Mouse (Mus musculus): Measurements from ENCODE around the gene Sipa1l2. TPM values are rescaled to one million over a fixed set of nuclear protein-coding genes. Genes with fewer than 3 reads are reported as not detected.

The Sipa1l2 gene
- polyA plus RNA-seq, 1 experiment, result 10.3 TPM

DNA sequence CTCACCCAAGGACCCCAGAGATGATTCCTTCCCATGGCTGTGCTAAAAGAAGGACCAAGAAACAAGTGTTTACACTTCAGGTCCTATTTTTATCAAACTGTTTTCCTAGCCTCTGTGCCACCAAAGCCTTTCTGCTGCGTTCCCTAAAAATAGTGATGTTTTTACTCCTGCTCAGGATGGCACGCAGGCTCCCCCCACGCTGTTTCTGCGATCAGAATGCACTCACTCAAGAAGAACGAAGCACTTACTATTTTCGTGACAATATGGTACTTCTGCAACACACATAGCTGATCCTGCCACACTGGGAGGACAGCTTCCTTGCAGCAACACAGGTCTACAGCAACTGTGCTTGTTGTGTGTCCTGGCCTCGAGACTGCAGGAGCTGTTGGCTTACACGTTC is 62.3 kb downstream of the Sipa1l2 start:
- Histone ChIP-seq H3K4me1 (ENCODE audit: control insufficient read depth, insufficient read depth, low read length) (peaks cover 4% of the 10 kb centered on the region; the same call in 1 of the 2 replicates), H3K4me3 (ENCODE audit: insufficient read depth, low read length) (no peak overlapping the region), H3K27ac (ENCODE audit: insufficient read depth, low read length) (no peak overlapping the region)
- TF ChIP-seq CTCF (IDR thresholded peaks at IDR 0.05; ENCODE audit: borderline replicate concordance, insufficient read depth, low read length) (no peak), POLR2A (IDR thresholded peaks at IDR 0.05; ENCODE audit: low read depth, low read length) (no peak)

DNA sequence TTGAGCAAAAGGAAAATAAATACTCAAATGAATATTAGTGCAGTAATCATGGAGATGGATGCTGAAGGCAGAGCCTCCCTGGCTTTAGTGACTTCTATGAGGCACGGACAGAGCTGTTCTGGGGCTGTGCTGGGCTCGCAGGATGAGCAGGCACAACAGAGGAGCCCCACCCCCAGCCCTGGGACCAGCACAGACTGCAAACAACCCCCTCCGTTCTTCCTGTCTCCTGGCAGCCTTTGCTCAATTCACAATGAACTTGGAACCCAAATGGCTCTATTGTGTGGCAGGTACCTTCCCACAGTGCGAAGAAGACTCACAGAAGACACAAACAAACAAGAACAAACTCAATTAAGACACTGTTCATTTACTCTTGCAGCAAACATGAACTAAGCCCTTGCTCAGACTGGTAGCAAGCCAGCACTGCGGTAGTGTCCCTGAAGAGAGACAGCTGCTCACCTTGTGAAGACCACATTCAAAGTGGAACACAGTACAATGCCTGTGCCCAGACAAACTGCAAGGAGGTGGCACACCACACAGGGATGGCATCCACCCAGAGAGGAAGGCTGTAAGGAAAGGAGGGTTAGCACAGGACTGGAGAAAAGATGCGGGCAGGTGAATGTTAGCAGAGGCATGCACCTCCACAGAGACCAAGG is 64.9 kb downstream of the Sipa1l2 start:
- TF ChIP-seq CTCF (IDR thresholded peaks at IDR 0.05; ENCODE audit: borderline replicate concordance, insufficient read depth, low read length) (no peak), POLR2A (IDR thresholded peaks at IDR 0.05; ENCODE audit: low read depth, low read length) (no peak)
- no peaks in the 10 kb centered on the region for H3K4me1 ChIP-seq (ENCODE audit: control insufficient read depth, insufficient read depth, low read length)
- H3K27ac ChIP-seq (ENCODE audit: insufficient read depth, low read length), result no peak overlapping the region
- H3K4me3 ChIP-seq (ENCODE audit: insufficient read depth, low read length), result no peak overlapping the region

DNA sequence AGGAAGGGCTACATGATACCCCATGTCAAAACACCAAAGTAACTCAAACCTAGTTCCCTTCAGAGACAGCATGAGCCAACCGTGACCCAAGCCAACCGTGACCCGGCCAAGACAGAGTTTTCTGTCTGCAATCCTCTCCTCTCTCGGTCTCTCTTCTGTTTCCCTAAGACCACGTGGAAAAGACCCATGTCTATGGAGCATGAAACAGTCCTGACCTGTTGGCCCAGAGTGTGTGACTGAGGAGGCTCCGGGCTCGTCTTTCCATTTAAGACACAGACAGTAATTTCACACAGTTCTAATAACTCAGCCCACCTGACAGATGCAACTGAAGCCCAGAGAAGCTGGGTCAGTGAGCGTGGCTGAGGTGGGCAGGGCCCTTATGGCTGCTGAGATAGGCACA is 65.8 kb downstream of the Sipa1l2 start:
- H3K4me1 ChIP-seq (ENCODE audit: control insufficient read depth, insufficient read depth, low read length), result no peaks in the 10 kb centered on the region
- no peak overlapping the region for H3K27ac ChIP-seq (ENCODE audit: insufficient read depth, low read length)
- no peak overlapping the region for H3K4me3 ChIP-seq (ENCODE audit: insufficient read depth, low read length)
- TF ChIP-seq POLR2A (IDR thresholded peaks at IDR 0.05; ENCODE audit: low read depth, low read length) (no peak), CTCF (IDR thresholded peaks at IDR 0.05; ENCODE audit: borderline replicate concordance, insufficient read depth, low read length) (no peak)

DNA sequence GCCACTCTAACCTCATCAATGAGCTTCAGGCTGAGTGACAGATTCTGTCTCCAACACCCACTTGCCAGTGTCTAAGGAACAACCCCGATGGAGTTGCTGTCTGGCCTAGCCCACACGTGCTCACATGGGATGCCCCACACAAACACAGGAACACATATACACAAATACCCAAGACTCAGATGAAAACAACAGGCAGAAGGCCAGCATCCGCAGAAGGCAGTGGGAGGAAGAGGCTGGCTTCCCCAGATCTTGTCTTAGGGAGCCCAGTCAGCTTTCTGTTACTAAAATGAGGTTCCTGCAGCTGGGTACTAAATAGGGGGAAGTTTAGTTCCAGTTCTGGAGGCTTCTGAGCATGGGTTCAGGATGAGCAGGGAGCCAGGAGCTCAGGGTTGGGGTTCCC is 66.8 kb downstream of the Sipa1l2 start:
- no peak overlapping the region for H3K27ac ChIP-seq (ENCODE audit: insufficient read depth, low read length)
- no peak overlapping the region for H3K4me3 ChIP-seq (ENCODE audit: insufficient read depth, low read length)
- H3K4me1 ChIP-seq (ENCODE audit: control insufficient read depth, insufficient read depth, low read length), result no peaks in the 10 kb centered on the region
- no peak for TF ChIP-seq POLR2A (IDR thresholded peaks at IDR 0.05; ENCODE audit: low read depth, low read length)
- TF ChIP-seq CTCF (IDR thresholded peaks at IDR 0.05; ENCODE audit: borderline replicate concordance, insufficient read depth, low read length), result no peak

DNA sequence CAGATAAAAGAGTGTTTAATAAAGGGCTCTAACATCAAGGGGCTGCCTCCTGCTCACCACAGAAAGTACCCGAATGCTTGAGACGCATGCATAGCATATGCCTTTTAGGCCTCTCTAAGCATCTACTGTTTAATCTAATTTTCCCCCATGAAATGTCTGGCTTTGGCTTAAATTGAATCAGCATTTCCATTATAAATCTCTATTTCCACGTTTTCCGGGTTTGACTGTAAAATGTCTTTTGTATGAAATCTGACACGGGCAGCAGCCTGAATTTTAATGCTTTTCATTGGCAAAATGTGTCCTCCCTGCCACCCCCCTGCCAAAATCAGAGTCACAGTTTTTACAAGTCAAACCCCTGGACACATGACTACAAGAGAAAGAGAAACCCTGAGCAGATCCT is 69.6 kb downstream of the Sipa1l2 start:
- H3K4me1 ChIP-seq (ENCODE audit: control insufficient read depth, insufficient read depth, low read length), result no peaks in the 10 kb centered on the region
- TF ChIP-seq CTCF (IDR thresholded peaks at IDR 0.05; ENCODE audit: borderline replicate concordance, insufficient read depth, low read length), result no peak
- TF ChIP-seq POLR2A (IDR thresholded peaks at IDR 0.05; ENCODE audit: low read depth, low read length), result no peak
- no peak overlapping the region for H3K4me3 ChIP-seq (ENCODE audit: insufficient read depth, low read length)
- H3K27ac ChIP-seq (ENCODE audit: insufficient read depth, low read length), result no peak overlapping the region

DNA sequence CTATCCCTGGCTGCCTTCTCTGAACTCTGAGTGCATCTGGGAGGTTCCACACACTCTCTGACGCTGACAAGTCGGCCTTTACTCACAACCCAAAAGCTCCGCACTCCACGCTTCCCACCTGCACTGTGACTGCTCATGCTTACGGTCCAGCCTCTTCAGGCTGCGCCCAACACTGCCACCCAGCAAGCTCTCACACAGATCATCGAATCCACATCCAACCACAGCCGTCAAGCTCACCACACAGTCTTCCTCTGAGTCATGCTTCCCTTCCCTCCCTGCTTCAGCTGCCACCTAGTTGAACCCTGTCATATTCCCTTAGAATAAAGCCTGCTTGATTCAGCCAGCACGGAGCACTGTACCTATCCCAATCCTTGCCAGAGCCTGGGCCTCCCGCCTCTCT is 71.1 kb downstream of the Sipa1l2 start:
- H3K4me1 ChIP-seq (ENCODE audit: control insufficient read depth, insufficient read depth, low read length), result no peaks in the 10 kb centered on the region
- H3K4me3 ChIP-seq (ENCODE audit: insufficient read depth, low read length), result no peak overlapping the region
- no peak overlapping the region for H3K27ac ChIP-seq (ENCODE audit: insufficient read depth, low read length)
- TF ChIP-seq POLR2A (IDR thresholded peaks at IDR 0.05; ENCODE audit: low read depth, low read length) (no peak), CTCF (IDR thresholded peaks at IDR 0.05; ENCODE audit: borderline replicate concordance, insufficient read depth, low read length) (no peak)

DNA sequence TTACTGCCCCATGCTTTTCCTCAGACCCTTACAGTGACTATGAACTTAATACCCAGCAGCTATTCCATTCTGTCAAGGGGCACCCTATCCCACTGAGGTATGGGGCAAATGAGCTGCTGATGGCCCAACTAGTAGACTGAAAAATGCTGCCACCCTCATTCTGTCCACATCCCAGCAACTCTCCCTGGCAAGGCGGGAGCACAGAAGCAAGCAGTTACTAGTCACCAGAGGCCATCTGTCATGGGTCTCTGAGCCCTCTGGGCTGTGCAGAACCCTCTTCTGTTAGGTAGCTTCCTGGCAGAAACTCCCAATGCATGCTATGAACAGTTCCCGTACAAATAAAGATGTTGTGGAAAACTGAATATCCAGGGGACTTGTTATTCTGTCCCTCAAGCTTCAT is 74.1 kb downstream of the Sipa1l2 start:
- no peak overlapping the region for H3K27ac ChIP-seq (ENCODE audit: insufficient read depth, low read length)
- no peaks in the 10 kb centered on the region for H3K4me1 ChIP-seq (ENCODE audit: control insufficient read depth, insufficient read depth, low read length)
- H3K4me3 ChIP-seq (ENCODE audit: insufficient read depth, low read length), result no peak overlapping the region
- TF ChIP-seq CTCF (IDR thresholded peaks at IDR 0.05; ENCODE audit: borderline replicate concordance, insufficient read depth, low read length) (no peak), POLR2A (IDR thresholded peaks at IDR 0.05; ENCODE audit: low read depth, low read length) (no peak)

DNA sequence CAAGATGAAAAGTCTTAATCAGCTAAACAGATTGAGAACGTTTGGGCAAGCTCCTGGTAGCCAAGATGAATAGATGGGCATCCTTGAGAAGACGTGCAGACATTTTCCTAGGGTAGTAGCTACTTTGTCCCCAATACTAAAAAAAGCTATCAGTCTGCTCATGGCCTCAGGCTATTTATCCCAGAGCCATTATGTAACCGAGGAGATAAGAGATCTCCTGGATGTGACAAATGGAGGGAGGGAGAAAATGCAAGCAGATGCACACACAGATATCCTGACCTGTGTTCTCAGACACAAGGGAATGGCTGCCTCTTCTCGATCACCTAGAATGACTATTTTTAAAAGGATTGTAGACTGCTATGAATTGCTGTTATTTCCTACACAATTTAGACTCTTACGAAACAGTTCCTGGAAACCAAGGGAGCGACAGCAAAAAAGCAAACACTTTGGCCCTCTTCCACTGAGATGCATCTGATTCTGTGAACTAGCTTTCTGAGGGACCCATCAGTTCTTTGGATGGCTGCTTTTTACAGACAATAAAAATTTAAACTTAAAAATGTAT is 76.3 kb downstream of the Sipa1l2 start:
- Histone ChIP-seq H3K4me3 (ENCODE audit: insufficient read depth, low read length) (no peak overlapping the region), H3K4me1 (ENCODE audit: control insufficient read depth, insufficient read depth, low read length) (no peaks in the 10 kb centered on the region), H3K27ac (ENCODE audit: insufficient read depth, low read length) (no peak overlapping the region)
- TF ChIP-seq POLR2A (IDR thresholded peaks at IDR 0.05; ENCODE audit: low read depth, low read length) (no peak), CTCF (IDR thresholded peaks at IDR 0.05; ENCODE audit: borderline replicate concordance, insufficient read depth, low read length) (no peak)

DNA sequence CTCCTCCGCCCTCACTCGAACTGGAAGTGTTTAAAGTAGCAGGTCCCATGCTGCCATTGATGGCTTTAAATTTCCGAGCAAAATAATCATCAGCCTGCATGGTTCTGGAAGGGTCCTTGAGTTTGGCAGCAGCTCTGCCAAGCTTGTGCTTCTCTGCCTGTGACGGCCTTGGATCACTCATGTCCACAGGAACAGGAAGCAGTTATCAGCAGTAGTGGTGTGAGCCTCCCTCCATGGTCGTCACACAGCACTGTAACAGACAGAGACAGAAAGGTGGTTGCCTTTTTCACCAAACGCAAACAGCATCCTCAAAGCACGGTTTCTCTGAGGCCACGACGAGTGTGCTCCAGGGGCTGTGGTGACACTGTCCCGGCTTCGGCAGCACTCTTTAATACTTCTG is 77.2 kb downstream of the Sipa1l2 start:
- Histone ChIP-seq H3K4me3 (ENCODE audit: insufficient read depth, low read length) (no peak overlapping the region), H3K27ac (ENCODE audit: insufficient read depth, low read length) (no peak overlapping the region), H3K4me1 (ENCODE audit: control insufficient read depth, insufficient read depth, low read length) (no peaks in the 10 kb centered on the region)
- TF ChIP-seq CTCF (IDR thresholded peaks at IDR 0.05; ENCODE audit: borderline replicate concordance, insufficient read depth, low read length) (no peak), POLR2A (IDR thresholded peaks at IDR 0.05; ENCODE audit: low read depth, low read length) (no peak)

DNA sequence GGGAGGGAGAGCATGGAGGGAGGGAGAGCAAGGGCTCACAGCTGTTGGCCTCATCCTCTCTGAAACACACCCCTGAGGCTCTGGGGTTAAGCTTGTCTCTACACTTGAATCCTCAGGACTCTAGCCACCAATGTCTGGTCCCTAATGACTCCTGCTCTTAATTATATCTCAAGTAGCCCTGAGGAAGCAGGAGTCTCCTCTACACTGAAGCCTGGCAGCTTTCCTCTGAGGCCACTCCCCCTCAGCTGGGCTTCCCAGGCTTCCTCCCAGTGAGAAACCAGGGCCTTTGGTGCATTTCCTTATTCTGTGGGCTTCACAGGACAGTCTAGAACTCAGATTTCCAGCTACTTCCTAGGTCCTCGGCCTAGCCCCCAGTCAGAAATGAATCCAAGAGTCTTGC is 80.9 kb downstream of the Sipa1l2 start:
- TF ChIP-seq POLR2A (IDR thresholded peaks at IDR 0.05; ENCODE audit: low read depth, low read length) (no peak), CTCF (IDR thresholded peaks at IDR 0.05; ENCODE audit: borderline replicate concordance, insufficient read depth, low read length) (no peak)
- Histone ChIP-seq H3K4me3 (ENCODE audit: insufficient read depth, low read length) (no peak overlapping the region), H3K4me1 (ENCODE audit: control insufficient read depth, insufficient read depth, low read length) (no peaks in the 10 kb centered on the region; the same call in 1 of the 2 replicates), H3K27ac (ENCODE audit: insufficient read depth, low read length) (no peak overlapping the region)

Measured in embryonic fibroblast, embryonic 13.5 days (primary cell).